Mouse (Mus musculus): Measurements from ENCODE around the gene Entpd7. TPM values are rescaled to one million over a fixed set of nuclear protein-coding genes. Genes with fewer than 3 reads are reported as not detected.
A peak's percentile ranks its signal among the peaks of the same experiment; 100 is the strongest.

Gene Entpd7
- polyA plus RNA-seq, 1 experiment from 2014 or later: 10.2 TPM

- H3K9me3 ChIP-seq (replicated peaks): no peaks in the 10 kb centered on the region
- H3K27ac ChIP-seq (replicated peaks): no peak overlapping the region
- no peaks in the 10 kb centered on the region for H3K27me3 ChIP-seq
- no peak for ATAC-seq (ENCODE audit: insufficient number of reproducible peaks, low FRiP score, low TSS enrichment, low read depth)
- no peak overlapping the region for H3K9ac ChIP-seq
- no peak overlapping the region for H3K4me2 ChIP-seq (replicated peaks)
- peaks cover 14% of the 10 kb centered on the region for H3K36me3 ChIP-seq
- no peak overlapping the region for H3K4me3 ChIP-seq (replicated peaks)
- peaks cover 22% of the 10 kb centered on the region; the same call in 1 of the 2 replicates for H3K4me1 ChIP-seq
- WGBS: 77% methylated on average over 9 of the region's 9 CpGs
These were observed 28.7 kb upstream of the Entpd7 start for GRCm38 (mm10) chr19:43660774-43661173.

GRCm38 (mm10) chr19:43662176-43662967, 27.1 kb upstream of the Entpd7 start:
- Histone ChIP-seq H3K9ac (no peak overlapping the region), H3K4me1 (peaks cover 30% of the 10 kb centered on the region), H3K27ac (replicated peaks) (peak overlapping the region; percentile 39; the same call in 1 of the 2 replicates), H3K9me3 (replicated peaks) (no peaks in the 10 kb centered on the region), H3K27me3 (no peaks in the 10 kb centered on the region), H3K36me3 (peaks cover 21% of the 10 kb centered on the region), H3K4me3 (replicated peaks) (no peak overlapping the region), H3K4me2 (replicated peaks) (no peak overlapping the region; the same call in 1 of the 2 replicates)
- WGBS: 33% methylated on average over 19 of the region's 19 CpGs
- peak; percentile 44 for ATAC-seq (ENCODE audit: insufficient number of reproducible peaks, low FRiP score, low TSS enrichment, low read depth)

- H3K4me2 ChIP-seq (replicated peaks): no peak overlapping the region
- ATAC-seq (ENCODE audit: insufficient number of reproducible peaks, low FRiP score, low TSS enrichment, low read depth): no peak
- H3K9me3 ChIP-seq (replicated peaks): no peaks in the 10 kb centered on the region
- H3K4me3 ChIP-seq (replicated peaks): no peak overlapping the region
- H3K4me1 ChIP-seq: peaks cover 30% of the 10 kb centered on the region
- H3K27ac ChIP-seq (replicated peaks): peak overlapping the region; percentile 44; the same call in 1 of the 2 replicates
- WGBS: 68% methylated on average over 8 of the region's 8 CpGs
- peaks cover 21% of the 10 kb centered on the region for H3K36me3 ChIP-seq
- no peak overlapping the region for H3K9ac ChIP-seq
- no peaks in the 10 kb centered on the region for H3K27me3 ChIP-seq
These were observed 26.0 kb upstream of the Entpd7 start for GRCm38 (mm10) chr19:43663471-43663870.

GRCm38 (mm10) chr19:43665441-43666048, 23.9 kb upstream of the Entpd7 start:
- H3K4me1 ChIP-seq: peaks cover 35% of the 10 kb centered on the region
- no peak overlapping the region for H3K9ac ChIP-seq
- no peak for ATAC-seq (ENCODE audit: insufficient number of reproducible peaks, low FRiP score, low TSS enrichment, low read depth)
- H3K27ac ChIP-seq (replicated peaks): no peak overlapping the region
- H3K27me3 ChIP-seq: no peaks in the 10 kb centered on the region
- H3K36me3 ChIP-seq: peaks cover 21% of the 10 kb centered on the region
- H3K9me3 ChIP-seq (replicated peaks): no peaks in the 10 kb centered on the region
- 45% methylated on average over 12 of the region's 12 CpGs for WGBS
- H3K4me2 ChIP-seq (replicated peaks): no peak overlapping the region
- no peak overlapping the region for H3K4me3 ChIP-seq (replicated peaks)

GRCm38 (mm10) chr19:43666661-43667429, 22.6 kb upstream of the Entpd7 start:
- no peak for ATAC-seq (ENCODE audit: insufficient number of reproducible peaks, low FRiP score, low TSS enrichment, low read depth)
- Histone ChIP-seq H3K36me3 (peaks cover 21% of the 10 kb centered on the region), H3K27me3 (no peaks in the 10 kb centered on the region), H3K4me3 (replicated peaks) (no peak overlapping the region), H3K9me3 (replicated peaks) (no peaks in the 10 kb centered on the region), H3K4me1 (peaks cover 34% of the 10 kb centered on the region), H3K4me2 (replicated peaks) (no peak overlapping the region), H3K9ac (no peak overlapping the region), H3K27ac (replicated peaks) (0 out of 2 replicates have a peak overlapping the region, but pooled peaks have one; percentile 34)
- WGBS: 82% methylated on average over 22 of the region's 22 CpGs

- no peak overlapping the region for H3K27ac ChIP-seq (replicated peaks)
- 60% methylated on average over 4 of the region's 4 CpGs for WGBS
- no peaks in the 10 kb centered on the region for H3K9me3 ChIP-seq (replicated peaks)
- ATAC-seq (ENCODE audit: insufficient number of reproducible peaks, low FRiP score, low TSS enrichment, low read depth): no peak
- no peak overlapping the region for H3K9ac ChIP-seq
- no peak overlapping the region for H3K4me2 ChIP-seq (replicated peaks)
- H3K27me3 ChIP-seq: no peaks in the 10 kb centered on the region
- H3K4me1 ChIP-seq: peaks cover 28% of the 10 kb centered on the region
- no peak overlapping the region for H3K4me3 ChIP-seq (replicated peaks)
- H3K36me3 ChIP-seq: peaks cover 21% of the 10 kb centered on the region
These were observed 22.1 kb upstream of the Entpd7 start for GRCm38 (mm10) chr19:43667430-43667809.

GRCm38 (mm10) chr19:43669136-43669759, 20.2 kb upstream of the Entpd7 start:
- Histone ChIP-seq H3K9me3 (replicated peaks) (no peaks in the 10 kb centered on the region), H3K27ac (replicated peaks) (0 out of 2 replicates have a peak overlapping the region, but pooled peaks have one; percentile 5), H3K4me1 (peaks cover 27% of the 10 kb centered on the region), H3K27me3 (no peaks in the 10 kb centered on the region), H3K4me3 (replicated peaks) (no peak overlapping the region), H3K36me3 (peaks cover 11% of the 10 kb centered on the region; the same call in 1 of the 2 replicates), H3K9ac (no peak overlapping the region), H3K4me2 (replicated peaks) (no peak overlapping the region)
- WGBS: 54% methylated on average over 8 of the region's 8 CpGs
- no peak for ATAC-seq (ENCODE audit: insufficient number of reproducible peaks, low FRiP score, low TSS enrichment, low read depth)

- no peak overlapping the region for H3K4me2 ChIP-seq (replicated peaks)
- no peaks in the 10 kb centered on the region for H3K27me3 ChIP-seq
- no peak overlapping the region for H3K27ac ChIP-seq (replicated peaks)
- WGBS: 74% methylated on average over 7 of the region's 7 CpGs
- H3K36me3 ChIP-seq: peaks cover 7% of the 10 kb centered on the region; the same call in 1 of the 2 replicates
- ATAC-seq (ENCODE audit: insufficient number of reproducible peaks, low FRiP score, low TSS enrichment, low read depth): no peak
- no peak overlapping the region for H3K9ac ChIP-seq
- H3K4me1 ChIP-seq: peaks cover 32% of the 10 kb centered on the region
- H3K4me3 ChIP-seq (replicated peaks): no peak overlapping the region
- no peaks in the 10 kb centered on the region for H3K9me3 ChIP-seq (replicated peaks)
These were observed 18.4 kb upstream of the Entpd7 start for GRCm38 (mm10) chr19:43671054-43671453.

GRCm38 (mm10) chr19:43673513-43674315, 15.8 kb upstream of the Entpd7 start:
- H3K27me3 ChIP-seq: no peaks in the 10 kb centered on the region
- H3K36me3 ChIP-seq: no peaks in the 10 kb centered on the region
- 4% methylated on average over 21 of the region's 21 CpGs for WGBS
- H3K9me3 ChIP-seq (replicated peaks): no peaks in the 10 kb centered on the region
- peak overlapping the region; percentile 87 for H3K27ac ChIP-seq (replicated peaks)
- peak overlapping the region; percentile 85 for H3K9ac ChIP-seq
- peak overlapping the region; percentile 93 for H3K4me3 ChIP-seq (replicated peaks)
- H3K4me1 ChIP-seq: peaks cover 30% of the 10 kb centered on the region
- ATAC-seq (ENCODE audit: insufficient number of reproducible peaks, low FRiP score, low TSS enrichment, low read depth): no peak
- H3K4me2 ChIP-seq (replicated peaks): peak overlapping the region; percentile 78

- H3K4me3 ChIP-seq (replicated peaks): peak overlapping the region; percentile 93
- no peaks in the 10 kb centered on the region for H3K27me3 ChIP-seq
- H3K4me2 ChIP-seq (replicated peaks): peak overlapping the region; percentile 78
- H3K4me1 ChIP-seq: peaks cover 30% of the 10 kb centered on the region
- no peaks in the 10 kb centered on the region for H3K36me3 ChIP-seq
- peak overlapping the region; percentile 85 for H3K9ac ChIP-seq
- no peaks in the 10 kb centered on the region for H3K9me3 ChIP-seq (replicated peaks)
- WGBS: 2% methylated on average over 29 of the region's 29 CpGs
- ATAC-seq (ENCODE audit: insufficient number of reproducible peaks, low FRiP score, low TSS enrichment, low read depth): peak; percentile 10; the same call in 1 of the 2 replicates
- H3K27ac ChIP-seq (replicated peaks): peak overlapping the region; percentile 87
These were observed 15.2 kb upstream of the Entpd7 start for GRCm38 (mm10) chr19:43674316-43674689.
